Mouse (Mus musculus) adrenal gland, postnatal 36 days (tissue): ENCODE measurements around the gene Cbr2. TPM values are rescaled to one million over a fixed set of nuclear protein-coding genes. Genes with fewer than 3 reads are reported as not detected.

Source experiments
- DNase-seq, 2 experiments: peaks; one replicate each; pipeline ENCODE4 v3.0.0; 2021; ENCODE audit warnings: mixed read lengths in 1 of 2
- total RNA-seq, 2 experiments: library from RNA; stranded (reverse); gene quantifications; 2 replicates each; pipeline ENCODE4 v1.2.3; 2021

Gene Cbr2
- total RNA-seq, 2 experiments from 2014 or later, result 5.0 to 7.8 TPM

DNA sequence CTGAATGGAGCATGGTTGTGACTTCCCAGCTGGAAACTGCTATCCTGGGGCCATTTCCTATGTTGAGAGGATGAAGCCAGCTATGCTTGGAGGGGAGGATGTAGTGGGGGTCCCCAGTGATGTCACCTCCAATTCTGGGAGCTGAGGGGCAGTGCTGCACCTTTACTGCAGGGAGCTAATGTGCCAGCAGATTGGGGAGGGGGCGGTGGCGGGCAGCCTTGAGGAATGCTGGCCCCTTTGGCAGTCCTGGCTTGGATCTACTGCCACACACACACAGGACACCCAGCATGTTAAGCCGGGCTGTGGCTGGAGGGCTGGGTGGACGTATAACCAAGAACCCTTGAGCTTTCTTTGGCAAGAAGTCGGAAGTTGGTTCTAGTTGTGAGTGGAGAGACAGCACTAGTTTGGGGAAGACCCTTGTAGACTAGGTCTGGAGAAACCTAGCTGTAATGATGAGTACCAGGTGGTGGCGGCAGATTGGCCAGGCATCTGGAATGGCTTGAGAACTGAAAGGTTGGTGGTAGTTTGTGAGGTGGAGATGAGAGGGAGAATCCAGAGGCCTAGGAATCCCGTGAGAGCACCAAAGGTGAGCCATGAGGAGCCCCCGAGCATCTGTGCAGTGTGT is 19.8 kb downstream of the Cbr2 start:
- no peak for DNase-seq

DNA sequence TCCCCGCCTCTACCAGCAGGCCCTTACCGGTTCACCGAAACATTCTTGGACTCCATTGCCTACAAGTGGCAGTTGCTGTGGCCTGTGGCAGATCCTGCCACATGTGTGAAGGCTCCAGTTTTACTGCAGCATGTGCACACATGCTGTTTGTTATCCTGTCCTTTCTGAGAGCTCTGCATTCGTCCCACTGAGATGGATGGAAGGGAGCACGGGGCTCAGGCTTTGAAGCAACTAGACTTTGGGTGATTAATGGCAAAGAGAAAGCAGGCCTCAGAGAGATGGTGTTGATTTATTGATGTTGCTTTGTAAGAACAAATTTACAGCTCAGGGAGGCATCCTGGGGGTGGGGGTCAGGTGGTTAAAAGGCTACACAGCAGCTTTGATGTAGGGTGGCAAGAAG is 21.2 kb downstream of the Cbr2 start:
- DNase-seq, result no peak

DNA sequence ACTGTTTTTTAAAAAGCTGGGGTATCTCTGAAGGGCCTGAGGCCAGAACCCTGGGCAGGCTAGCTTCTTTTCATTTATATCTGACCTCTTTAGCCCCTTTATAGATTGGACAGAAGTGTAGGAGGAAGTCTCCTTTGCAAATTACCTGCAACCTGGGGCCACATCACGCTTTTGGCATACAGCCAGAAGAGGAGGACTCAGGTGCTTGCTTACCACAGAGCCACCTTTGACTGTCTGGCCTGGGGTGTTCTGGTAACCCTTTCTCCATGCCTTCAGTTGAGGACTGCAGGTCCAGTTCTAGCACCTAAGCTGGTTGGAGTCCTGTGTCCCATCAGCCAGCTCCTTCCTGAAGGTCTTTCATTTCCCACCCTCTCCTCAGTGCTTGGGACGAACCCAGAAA is 22.4 kb downstream of the Cbr2 start:
- no peak for DNase-seq

DNA sequence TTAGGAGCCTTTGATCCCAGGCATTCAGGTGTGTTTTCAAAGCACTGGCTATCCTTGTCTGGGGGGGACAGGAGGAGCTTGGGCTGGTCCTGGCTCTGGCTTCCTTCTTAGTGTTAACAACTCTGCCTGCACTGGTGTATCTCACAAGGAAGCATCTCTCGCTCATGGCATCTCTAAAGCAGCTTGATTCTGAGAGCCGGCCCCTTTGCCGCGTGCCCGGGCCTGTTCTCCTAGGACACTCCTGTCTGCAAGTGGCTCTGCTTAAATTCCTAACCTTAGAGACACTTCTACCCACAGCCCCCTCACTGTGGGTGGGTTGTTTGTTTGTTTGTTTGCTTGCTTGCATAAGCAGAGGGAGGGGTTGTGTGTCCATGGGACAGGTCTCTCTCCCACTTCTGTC is 23.9 kb downstream of the Cbr2 start:
- DNase-seq, result no peak

DNA sequence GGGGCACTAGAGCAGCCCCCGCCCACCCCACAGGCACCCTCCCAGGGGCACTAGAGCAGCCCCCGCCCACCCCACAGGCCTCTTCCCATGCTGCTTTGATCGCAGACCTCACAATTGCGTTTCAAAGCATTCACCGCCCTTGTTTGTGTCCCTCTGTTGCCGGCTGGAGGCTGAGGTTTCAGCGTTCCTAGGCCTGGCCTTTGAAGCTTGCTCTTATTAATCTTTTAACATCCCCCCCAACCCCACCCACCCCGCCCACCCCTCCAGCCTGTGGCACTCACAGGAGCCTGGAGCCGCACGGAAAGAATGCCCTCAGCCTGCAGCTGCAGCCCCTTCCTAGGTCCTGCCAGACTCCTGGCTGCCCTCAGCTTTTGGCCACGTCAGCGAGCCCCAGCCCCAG is 24.7 kb downstream of the Cbr2 start:
- no peak for DNase-seq

DNA sequence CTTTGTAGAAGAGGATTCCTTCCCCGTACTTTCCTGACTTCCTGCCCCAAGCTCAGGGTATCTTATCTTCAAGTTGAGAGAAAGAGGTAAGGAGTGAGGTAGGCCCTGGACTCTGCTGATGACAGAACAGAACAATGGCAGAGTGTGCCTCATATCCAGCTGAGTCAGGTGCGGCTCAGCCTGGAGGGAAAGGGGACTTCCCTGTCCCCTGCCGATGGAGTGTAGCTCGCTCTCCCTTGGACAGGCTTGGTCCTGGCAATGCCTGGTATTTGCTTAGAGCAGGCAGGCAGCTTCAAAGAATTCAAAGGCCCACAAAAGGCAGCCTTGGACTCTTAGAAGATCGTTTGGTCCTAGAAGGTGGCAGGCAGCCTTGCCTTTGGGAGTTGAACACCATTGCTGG is 25.8 kb downstream of the Cbr2 start:
- DNase-seq, result no peak

DNA sequence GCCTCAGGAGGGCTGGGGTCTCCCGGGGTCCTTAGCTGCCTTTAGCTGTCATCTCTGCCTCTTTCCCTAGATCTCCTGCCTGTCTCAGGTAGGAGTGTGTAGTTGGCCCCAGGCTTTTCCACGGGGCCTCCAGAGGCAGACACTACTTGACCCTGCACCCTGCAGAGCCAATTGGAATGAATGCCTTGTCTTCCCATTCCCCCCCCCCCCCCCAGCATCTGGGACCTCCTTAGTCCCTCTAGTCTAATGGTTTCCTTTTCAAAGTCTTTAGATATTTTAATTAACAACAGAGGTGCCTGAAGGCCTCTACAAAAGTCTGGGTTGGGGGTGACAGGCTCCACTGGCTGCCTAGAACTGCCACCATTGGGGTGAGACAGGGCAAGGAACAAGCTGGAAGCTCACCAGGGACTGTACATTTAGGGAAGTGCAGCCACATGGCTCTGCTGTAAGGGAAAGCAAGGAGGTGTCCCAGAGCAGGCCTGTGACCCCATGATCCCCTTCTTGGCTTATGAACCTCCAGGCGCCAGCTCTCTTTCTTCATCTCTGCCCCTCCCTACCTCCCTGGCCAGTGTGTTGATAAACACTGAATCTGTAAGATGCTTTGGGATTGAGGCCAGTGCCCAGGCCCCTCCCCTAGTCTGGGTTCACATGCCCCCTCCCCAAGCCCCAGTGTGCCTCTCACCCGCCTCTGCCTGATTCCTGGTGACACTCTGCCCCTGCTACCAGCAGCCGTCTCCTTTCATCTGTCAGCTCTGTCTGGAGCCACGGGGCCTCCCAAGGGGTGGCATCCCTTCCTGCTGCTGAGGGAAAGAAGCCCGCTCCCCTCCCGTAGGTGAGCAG is 27.2 kb downstream of the Cbr2 start:
- DNase-seq, result no peak

DNA sequence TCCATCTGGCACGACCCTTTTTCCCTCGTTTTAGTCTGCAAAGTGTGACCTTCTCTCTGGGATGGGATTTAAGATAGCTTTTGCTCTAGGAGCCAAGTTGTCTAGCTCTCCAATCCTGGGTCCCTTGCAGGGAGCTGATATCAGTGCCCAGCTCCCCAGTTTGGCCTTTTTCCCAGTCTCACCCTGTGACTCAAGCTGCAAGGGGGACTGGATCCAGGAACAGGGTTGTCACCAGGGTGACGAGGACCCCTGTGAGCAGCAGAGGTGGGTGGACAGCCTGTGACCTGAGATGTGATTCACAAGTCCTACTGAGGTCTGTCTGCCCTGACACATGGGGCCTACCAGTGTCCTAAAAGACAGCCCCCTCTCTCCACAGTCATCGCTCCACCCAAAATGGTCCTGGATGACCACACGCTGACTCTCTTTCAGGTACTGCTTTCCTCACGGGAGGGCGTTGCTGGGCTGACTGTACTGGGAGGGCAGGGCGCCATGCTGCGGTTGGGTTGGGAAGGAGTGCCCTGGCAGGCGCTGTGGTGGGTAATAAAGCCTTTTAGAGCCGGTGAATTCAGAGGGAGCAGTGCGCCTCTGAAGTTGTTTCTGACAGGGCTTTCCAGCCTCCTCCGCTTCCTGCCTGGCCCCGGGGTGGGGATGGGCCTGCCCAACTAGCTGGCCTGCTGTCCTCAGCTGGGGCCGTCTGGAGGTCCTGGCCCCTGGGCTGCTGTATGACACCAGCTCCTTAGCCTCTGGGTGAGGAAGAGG is 28.0 kb downstream of the Cbr2 start:
- peak; percentile 72 to 77 for DNase-seq

DNA sequence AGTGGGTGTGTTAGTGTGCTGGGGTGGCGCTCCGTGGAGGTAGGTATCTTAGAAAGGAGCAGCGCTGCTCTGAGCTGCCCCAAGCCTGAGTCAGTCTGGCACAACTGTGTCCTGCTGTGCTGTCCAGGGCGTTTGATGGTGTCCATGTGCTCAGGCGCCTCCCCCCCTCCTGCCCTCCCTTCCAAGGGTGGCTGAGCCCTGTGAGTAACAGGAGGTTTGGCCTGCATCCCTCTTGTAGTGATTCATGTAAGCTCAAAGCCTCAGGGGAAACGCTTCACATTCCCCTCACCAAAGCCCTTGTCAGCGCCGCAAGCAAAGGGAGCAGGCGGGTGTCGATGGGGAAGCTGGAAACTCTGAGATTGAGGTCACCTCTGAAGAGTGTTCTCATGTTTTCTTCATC is 34.2 kb downstream of the Cbr2 start:
- DNase-seq, result peak; percentile 87 to 88

DNA sequence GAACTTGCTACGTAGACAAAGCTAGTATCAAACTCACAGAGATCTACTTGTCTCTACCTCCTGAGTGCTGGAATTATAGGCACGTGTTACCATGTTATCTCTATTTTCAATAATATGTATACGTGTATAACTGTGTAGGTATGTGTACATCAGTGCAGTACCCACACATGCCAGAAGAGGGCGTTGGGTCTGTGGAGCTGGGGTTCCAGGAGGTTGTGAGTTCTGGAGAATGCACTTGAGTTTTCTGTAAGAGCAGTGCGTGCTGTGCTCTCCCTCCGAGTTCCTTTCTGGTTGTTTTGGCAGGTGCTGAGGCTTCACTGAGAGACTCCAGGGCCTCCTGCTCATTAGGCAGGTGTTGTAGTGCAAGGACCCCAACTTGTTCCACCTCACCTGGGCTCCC is 35.3 kb downstream of the Cbr2 start:
- no peak for DNase-seq

DNA sequence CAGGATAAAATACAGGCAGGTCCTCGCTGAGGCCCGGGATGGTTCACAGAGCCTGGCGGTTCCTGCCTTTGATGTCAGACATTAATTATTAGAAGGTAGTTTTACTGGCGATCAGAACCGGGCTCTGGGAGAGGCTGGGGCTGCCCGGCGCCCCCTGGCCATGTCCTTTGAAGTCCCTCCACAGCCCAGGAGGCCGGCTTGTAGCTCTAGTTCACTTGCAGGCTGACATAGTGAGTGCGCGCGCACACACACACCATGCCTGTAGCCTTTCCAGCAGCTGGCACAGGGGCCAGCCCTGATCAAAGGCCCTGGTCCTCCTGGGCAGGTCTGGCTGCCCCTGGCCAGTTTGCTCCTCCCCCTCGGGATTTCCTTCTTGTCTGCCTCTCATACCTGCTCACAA is 36.3 kb downstream of the Cbr2 start:
- DNase-seq, result peak; percentile 52 to 63

DNA sequence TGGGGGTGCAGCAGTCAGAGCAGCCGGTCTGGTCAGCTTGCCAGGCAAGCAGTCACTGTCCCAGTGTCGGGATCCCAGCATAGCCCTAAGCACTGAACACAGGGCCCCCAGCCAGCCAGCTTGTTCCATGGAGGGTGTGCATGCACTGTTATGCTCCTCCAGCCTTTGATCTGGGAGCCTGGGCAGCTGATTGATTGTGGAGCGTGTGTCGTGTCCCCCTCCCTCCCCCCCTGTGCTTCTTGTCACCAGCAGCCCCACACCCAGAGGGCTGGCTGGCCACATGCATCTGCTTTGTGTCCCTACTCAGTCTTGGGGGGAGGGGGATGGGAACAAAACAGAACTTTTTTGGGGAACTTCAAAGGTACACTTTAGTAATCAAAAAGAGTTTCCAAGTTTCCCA is 36.7 kb downstream of the Cbr2 start:
- DNase-seq, result peak; percentile 49 to 65

DNA sequence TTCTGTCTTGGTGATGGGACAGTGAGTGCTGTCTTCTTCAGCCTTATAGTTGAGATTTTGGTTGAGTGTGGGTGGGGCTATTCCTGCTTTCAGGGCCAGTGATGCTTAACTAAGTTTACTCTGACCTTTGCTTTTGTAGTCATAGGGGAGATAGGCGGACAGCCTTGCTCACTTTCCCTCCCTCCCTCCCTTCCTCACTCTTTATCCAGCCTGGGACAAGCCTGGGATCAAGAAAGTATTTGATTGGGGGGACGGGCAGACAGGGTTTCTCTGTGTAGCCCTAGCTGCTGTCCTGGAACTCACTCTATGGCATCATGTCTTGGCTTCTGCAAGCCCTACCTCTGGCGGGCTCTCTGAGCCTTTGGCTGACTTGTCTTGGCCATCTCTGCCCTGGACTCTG is 38.5 kb downstream of the Cbr2 start:
- DNase-seq, result peak in 1 of 2 experiments; percentile 9

DNA sequence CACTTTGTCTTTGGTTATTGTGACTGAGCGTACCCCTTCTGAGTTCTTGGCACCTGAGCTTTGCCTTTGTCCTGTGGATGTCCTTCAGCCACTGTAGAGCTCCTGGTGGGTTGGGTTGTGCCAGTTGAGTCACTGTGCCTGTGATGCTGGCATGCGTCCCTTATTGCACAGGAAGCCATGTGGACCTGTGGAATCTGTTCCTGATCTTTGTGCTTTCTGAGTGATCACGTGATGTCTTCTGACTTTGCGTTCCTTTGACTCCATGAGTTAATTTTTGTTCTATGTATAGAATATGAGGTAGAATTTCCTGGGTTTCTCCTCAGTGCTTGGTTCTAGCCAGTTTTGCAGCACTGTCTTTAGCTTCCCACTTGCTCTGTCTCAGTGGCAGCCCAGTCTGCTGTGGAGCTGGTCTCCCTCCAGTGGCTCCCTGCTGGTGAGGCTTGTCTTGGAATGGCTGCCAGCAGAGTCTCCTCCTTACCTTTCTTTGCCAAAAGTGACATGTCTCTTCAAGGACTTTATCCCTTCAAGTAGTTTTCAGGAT is 39.4 kb downstream of the Cbr2 start:
- peak; percentile 62 to 75 for DNase-seq

DNA sequence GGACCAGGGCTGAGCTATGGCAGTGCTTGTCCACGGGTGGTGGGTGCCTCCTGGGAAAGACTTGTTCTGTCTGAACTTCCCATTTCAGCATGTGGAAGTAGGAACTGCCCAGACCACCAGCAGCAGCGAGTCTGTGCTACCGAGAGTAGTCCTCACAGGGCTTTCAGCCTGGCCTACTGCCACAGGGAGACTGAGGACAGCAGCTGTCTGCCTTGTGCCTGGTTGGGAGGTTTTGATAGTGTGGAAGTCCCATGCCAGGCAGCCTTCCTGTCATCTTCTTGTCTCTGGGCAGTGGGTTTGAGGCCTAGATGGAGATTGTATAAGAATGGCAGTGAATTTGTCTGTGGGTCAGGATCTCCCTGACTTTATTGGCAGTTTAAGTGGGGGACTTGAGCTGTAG is 42.5 kb downstream of the Cbr2 start:
- peak in 1 of 2 experiments; percentile 0 for DNase-seq

DNA sequence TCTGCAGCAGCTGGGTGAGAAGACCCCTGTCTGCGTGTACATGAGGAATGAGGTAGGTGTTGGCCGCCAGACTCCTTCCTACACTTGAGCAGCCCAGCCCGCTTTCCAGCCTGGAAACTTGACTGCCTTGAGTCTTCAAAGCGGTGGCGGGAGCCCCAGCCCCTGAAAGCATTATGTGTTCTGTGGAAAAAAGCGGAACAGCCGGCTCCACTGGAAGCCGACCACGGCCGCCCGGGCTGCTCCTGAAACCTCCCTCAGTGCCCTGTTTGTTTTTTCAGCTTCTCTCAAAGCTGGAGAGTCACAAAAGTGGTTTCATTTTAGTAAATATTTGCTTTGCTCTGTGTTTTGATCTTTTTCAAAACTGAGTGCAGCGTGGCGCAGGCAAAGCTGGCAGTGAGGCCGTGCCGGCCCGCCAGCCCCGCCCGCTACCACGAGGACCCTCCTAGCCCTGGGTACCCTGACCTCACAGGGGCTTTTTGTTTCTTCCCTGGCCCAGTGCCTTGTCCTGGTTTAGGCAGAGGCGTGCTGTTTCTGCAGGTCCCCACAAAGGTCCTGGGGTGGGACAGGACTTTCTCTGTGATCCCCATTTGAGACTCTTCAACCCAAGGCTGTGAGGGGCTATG is 45.2 kb downstream of the Cbr2 start:
- no peak for DNase-seq

DNA sequence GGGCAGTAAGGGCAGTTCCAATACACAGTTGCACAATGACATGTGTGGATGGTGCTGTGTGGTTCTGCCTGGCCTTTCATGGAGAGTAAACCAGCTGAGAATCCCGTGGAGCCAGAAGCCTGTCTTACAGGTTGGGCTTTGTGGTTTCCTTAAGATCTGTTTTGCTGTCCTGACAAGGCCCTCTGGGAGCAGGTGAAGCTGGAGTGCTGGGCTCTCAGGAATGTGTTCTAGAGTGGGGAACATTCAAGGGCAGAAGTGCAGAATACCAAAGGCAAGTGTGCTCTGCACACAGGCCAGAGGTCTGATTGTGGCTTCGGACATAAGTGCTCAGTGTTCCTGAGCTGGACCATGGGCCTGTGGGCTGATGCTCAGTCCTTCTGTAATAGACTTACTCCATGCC is 47.3 kb downstream of the Cbr2 start:
- no peak for DNase-seq

DNA sequence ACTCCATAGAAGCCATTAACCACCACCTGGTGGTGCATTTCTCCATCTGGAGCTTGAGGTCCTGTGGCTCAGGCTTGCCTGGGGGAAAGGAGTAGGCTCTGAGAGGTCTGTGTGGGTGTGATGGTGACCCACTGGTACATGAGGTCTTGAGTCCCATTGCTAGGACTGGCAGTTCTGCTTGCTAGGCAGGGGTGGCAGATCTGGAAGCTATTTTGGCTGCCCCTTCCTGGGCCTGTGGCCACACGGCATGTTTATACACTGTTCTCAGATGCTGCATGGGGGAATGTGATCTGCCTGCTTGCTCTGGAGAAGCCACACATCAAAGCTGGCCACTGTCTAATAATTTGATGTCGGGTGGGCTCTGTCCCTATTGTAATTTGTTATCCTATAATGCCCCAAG is 47.8 kb downstream of the Cbr2 start:
- no peak for DNase-seq

DNA sequence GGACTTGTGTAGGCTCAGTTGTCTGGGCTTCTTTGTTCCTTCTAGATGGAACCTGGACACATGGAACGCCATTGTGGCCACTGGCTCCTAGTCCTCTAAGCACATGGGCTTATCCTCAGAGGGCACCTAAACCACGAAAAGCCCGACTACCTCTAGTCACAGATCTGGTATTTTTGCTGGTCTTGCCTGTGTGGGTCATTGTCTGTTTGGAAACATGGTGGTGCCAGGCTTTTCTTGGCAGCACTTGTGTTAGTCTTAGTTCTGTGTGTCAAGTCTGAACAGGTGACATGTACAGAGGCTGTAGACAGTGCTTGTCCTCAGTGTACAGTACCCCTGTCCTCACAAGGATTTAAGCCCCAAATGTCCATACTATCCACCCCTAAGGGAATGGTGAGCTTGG is 48.4 kb downstream of the Cbr2 start:
- no peak for DNase-seq

DNA sequence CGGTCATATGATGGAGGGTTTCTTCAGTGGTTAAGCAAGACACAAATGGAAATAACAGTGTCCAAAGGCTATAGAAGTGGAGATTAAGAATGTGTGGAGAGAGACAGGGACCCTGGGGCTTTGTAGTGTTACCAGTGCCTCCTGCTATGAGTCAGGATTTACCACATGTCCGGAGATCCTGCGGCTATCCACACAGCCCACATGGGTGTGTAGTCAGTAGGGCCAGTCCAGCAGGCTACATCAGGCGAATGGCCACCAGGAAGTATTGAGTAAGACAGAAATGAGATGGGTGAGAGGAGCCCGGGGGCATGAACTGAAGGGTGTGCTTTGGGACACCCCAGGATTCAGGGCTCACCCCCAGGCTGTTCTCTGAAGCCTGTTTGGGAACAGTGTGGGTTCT is 49.2 kb downstream of the Cbr2 start:
- no peak for DNase-seq

DNA sequence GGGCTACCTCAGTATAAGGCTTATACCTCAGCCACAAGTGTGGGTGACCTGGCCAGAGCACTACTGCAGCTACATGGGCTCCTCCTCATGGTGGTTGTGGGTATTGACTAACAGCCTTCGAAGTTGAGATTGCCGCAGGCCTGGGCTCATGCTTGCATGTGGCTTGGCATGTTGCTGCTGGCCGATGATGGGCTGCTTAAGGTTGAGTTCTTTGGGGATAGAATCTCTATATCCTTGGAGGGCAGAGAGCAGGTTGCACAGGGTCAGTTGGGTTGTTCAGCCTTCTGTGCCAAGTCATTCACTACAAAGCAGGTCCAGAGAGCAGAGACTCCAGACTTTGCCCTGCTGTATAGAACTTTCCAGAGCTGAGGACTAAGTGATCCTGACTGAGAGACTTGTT is 52.0 kb downstream of the Cbr2 start:
- no peak for DNase-seq
